Mouse (Mus musculus): ENCODE measurements around the gene Gkap1. TPM values are rescaled to one million over a fixed set of nuclear protein-coding genes. Genes with fewer than 3 reads are reported as not detected.

Gene Gkap1
- 32.0 and 34.6 TPM in 2 replicates for polyA plus RNA-seq (2015; fragmentation: Nextera tagmentation; extraction: Ambion mirVana)

- Histone ChIP-seq H3K27ac (peak within 1 kb of the TSS; percentile 89), H3K36me3 (ENCODE audit: poor library complexity, severe bottlenecking) (no peaks in the 10 kb centered on the region), H3K9ac (peak within 1 kb of the TSS; percentile 91), H3K4me3 (peak within 1 kb of the TSS; percentile 84), H3K4me2 (peak within 1 kb of the TSS; percentile 76), H3K4me1 (peaks cover 22% of the 10 kb centered on the region), H3K9me3 (replicated peaks) (no peaks in the 10 kb centered on the region), H3K27me3 (no peaks in the 10 kb centered on the region)
- no peak for ATAC-seq
- WGBS: 78% methylated on average over 8 of the region's 8 CpGs
These were observed at the start of gene Gkap1 for GRCm38 (mm10) chr13:58275599-58275998. Gene Gkap1, minus strand, starts transcription at chr13:58275699.

- no peak overlapping the region for H3K9ac ChIP-seq
- no peak for ATAC-seq
- 67% methylated on average over 2 of the region's 2 CpGs for WGBS
- no peaks in the 10 kb centered on the region for H3K27me3 ChIP-seq
- no peak overlapping the region for H3K4me2 ChIP-seq
- H3K4me3 ChIP-seq: no peak overlapping the region
- no peaks in the 10 kb centered on the region for H3K4me1 ChIP-seq
- no peaks in the 10 kb centered on the region for H3K36me3 ChIP-seq (ENCODE audit: poor library complexity, severe bottlenecking)
- H3K9me3 ChIP-seq (replicated peaks): 0 out of 2 replicates have a peak, but pooled peaks cover 4% of the 10 kb centered on the region
- no peak overlapping the region for H3K27ac ChIP-seq
These were observed 42.3 kb upstream of the Gkap1 start for GRCm38 (mm10) chr13:58317768-58318167.

DNA sequence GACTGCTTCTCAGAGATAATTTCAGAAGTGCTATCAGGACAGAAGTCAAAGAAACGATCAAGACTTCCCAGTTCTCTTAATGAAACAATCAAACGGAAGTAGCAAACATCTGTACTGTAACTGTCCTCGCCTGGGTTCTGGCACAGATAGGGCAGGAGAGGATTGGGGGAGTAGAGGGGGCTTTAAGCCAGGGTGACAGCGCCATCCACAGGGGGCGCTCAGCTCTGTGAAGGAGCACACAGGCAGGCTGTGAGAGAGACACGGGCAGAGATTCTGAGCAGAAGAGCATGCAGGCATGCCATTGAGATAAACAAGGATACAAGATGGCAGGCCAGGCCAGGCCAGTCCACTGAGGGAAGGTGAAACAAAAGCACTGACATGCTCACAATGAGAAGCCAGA is 39.5 kb upstream of the Gkap1 start:
- H3K27me3 ChIP-seq: no peaks in the 10 kb centered on the region

GRCm38 (mm10) chr13:58313758-58314157 is 38.3 kb upstream of the Gkap1 start:
- no peaks in the 10 kb centered on the region for H3K27me3 ChIP-seq
- H3K4me3 ChIP-seq: no peak overlapping the region
- ATAC-seq: no peak
- H3K4me1 ChIP-seq: no peaks in the 10 kb centered on the region
- no peak overlapping the region for H3K9ac ChIP-seq
- no peak overlapping the region for H3K4me2 ChIP-seq
- no peaks in the 10 kb centered on the region for H3K36me3 ChIP-seq (ENCODE audit: poor library complexity, severe bottlenecking)
- whole genome bisulfite sequencing: 73% methylated on average over 3 of the region's 3 CpGs
- H3K27ac ChIP-seq: no peak overlapping the region
- H3K9me3 ChIP-seq (replicated peaks): no peaks in the 10 kb centered on the region

More for the DNA sequence above, 39.5 kb upstream of the Gkap1 start:
- H3K36me3 ChIP-seq (ENCODE audit: poor library complexity, severe bottlenecking): no peaks in the 10 kb centered on the region
- H3K4me3 ChIP-seq: no peak overlapping the region
- H3K9ac ChIP-seq: no peak overlapping the region
- no peak for ATAC-seq
- no peak overlapping the region for H3K27ac ChIP-seq
- 60% methylated on average over 6 of the region's 6 CpGs for WGBS
- no peaks in the 10 kb centered on the region for H3K4me1 ChIP-seq
- no peaks in the 10 kb centered on the region for H3K9me3 ChIP-seq (replicated peaks)
- H3K4me2 ChIP-seq: no peak overlapping the region

DNA sequence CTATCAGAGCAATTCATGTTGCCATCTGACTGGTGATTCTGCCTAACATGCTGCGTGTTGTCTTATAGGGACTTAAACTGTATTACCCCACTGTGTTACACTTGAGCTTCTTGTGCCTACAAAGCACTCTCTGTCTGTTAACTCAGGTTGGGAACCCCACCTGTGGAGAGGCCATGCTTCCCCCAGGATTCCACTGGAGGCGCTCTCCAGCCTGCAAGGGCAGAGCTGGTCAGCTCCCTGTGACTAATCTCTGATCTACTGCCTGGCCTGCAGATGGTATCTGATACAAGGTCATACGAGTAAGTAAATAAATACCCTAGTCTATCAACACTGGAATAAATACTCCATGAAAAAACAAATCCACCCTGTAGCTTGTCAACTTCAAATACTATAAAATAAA is 35.9 kb upstream of the Gkap1 start:
- H3K27me3 ChIP-seq: no peaks in the 10 kb centered on the region
- 51% methylated on average over 3 of the region's 3 CpGs for WGBS
- no peak overlapping the region for H3K9ac ChIP-seq
- ATAC-seq: no peak
- no peak overlapping the region for H3K27ac ChIP-seq
- no peaks in the 10 kb centered on the region for H3K4me1 ChIP-seq
- H3K4me3 ChIP-seq: no peak overlapping the region
- H3K4me2 ChIP-seq: no peak overlapping the region
- no peaks in the 10 kb centered on the region for H3K36me3 ChIP-seq (ENCODE audit: poor library complexity, severe bottlenecking)
- no peaks in the 10 kb centered on the region for H3K9me3 ChIP-seq (replicated peaks)

- Histone ChIP-seq H3K27me3 (no peaks in the 10 kb centered on the region), H3K9me3 (replicated peaks) (no peaks in the 10 kb centered on the region), H3K36me3 (ENCODE audit: poor library complexity, severe bottlenecking) (no peaks in the 10 kb centered on the region), H3K4me2 (no peak overlapping the region), H3K4me1 (no peaks in the 10 kb centered on the region), H3K27ac (no peak overlapping the region), H3K9ac (no peak overlapping the region), H3K4me3 (no peak overlapping the region)
- 70% methylated on average over 8 of the region's 8 CpGs for WGBS
- no peak for ATAC-seq
These were observed 34.0 kb upstream of the Gkap1 start for GRCm38 (mm10) chr13:58309499-58309898.

GRCm38 (mm10) chr13:58307453-58307852 is 32.0 kb upstream of the Gkap1 start:
- no peaks in the 10 kb centered on the region for H3K9me3 ChIP-seq (replicated peaks)
- H3K9ac ChIP-seq: no peak overlapping the region
- no peak overlapping the region for H3K4me3 ChIP-seq
- H3K4me1 ChIP-seq: no peaks in the 10 kb centered on the region
- no peaks in the 10 kb centered on the region for H3K27me3 ChIP-seq
- no peaks in the 10 kb centered on the region for H3K36me3 ChIP-seq (ENCODE audit: poor library complexity, severe bottlenecking)
- WGBS: 92% methylated on average over 5 of the region's 5 CpGs
- no peak overlapping the region for H3K27ac ChIP-seq
- no peak overlapping the region for H3K4me2 ChIP-seq
- ATAC-seq: no peak

- Histone ChIP-seq H3K4me1 (no peaks in the 10 kb centered on the region), H3K9ac (no peak overlapping the region), H3K4me2 (no peak overlapping the region), H3K4me3 (no peak overlapping the region), H3K36me3 (ENCODE audit: poor library complexity, severe bottlenecking) (no peaks in the 10 kb centered on the region), H3K27me3 (no peaks in the 10 kb centered on the region), H3K9me3 (replicated peaks) (no peaks in the 10 kb centered on the region), H3K27ac (no peak overlapping the region)
- WGBS: 90% methylated on average over 2 of the region's 2 CpGs
- ATAC-seq: no peak
These were observed 29.7 kb upstream of the Gkap1 start for GRCm38 (mm10) chr13:58305230-58305629.

DNA sequence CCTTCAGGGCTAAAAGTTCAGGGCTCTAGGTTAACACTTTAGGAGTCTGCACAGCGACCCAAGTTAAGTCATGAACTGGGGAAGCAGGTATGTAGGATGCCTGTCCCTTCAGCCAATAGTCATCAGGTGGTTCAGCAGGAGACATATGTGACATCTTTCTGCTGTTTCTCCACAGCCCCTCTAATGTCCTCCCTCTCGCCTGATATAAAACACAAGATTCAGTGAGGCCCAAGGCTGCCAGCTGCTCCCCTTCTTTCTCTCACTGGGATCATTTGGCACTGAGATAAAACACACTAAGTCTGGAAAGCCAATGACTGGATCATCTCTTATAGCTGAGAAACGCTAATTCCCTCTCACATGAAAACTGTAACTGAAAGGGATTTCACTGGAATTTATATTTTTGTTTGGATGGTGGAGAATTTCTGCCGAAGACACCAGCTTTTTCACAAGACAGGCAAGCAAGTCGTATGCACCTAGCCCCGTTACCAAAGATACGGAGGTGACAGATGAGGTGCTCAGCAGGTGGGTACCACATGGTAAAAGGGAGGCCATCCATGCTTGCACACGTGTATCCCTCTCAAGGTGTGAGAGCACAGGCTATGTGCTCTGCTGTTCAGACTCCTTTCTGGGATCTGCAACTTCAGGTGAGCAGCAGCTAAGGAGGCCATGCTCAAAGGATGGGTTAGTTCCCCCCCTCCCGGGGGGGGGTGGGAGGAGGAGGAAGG is 27.1 kb upstream of the Gkap1 start:
- ATAC-seq: no peak
- WGBS: 79% methylated on average over 9 of the region's 9 CpGs

GRCm38 (mm10) chr13:58301961-58302360 is 26.5 kb upstream of the Gkap1 start:
- no peaks in the 10 kb centered on the region for H3K9me3 ChIP-seq (replicated peaks)
- H3K4me3 ChIP-seq: no peak overlapping the region
- H3K36me3 ChIP-seq (ENCODE audit: poor library complexity, severe bottlenecking): no peaks in the 10 kb centered on the region
- H3K27ac ChIP-seq: no peak overlapping the region
- no peaks in the 10 kb centered on the region for H3K4me1 ChIP-seq
- no peak for ATAC-seq
- H3K27me3 ChIP-seq: no peaks in the 10 kb centered on the region
- no peak overlapping the region for H3K4me2 ChIP-seq
- H3K9ac ChIP-seq: no peak overlapping the region
- WGBS: 98% methylated on average over 6 of the region's 6 CpGs

More for the DNA sequence above, 27.1 kb upstream of the Gkap1 start:
- H3K9ac ChIP-seq: no peak overlapping the region
- H3K9me3 ChIP-seq (replicated peaks): no peaks in the 10 kb centered on the region
- no peak overlapping the region for H3K27ac ChIP-seq
- no peak overlapping the region for H3K4me2 ChIP-seq
- no peaks in the 10 kb centered on the region for H3K27me3 ChIP-seq
- H3K36me3 ChIP-seq (ENCODE audit: poor library complexity, severe bottlenecking): no peaks in the 10 kb centered on the region
- no peak overlapping the region for H3K4me3 ChIP-seq
- no peaks in the 10 kb centered on the region for H3K4me1 ChIP-seq

DNA sequence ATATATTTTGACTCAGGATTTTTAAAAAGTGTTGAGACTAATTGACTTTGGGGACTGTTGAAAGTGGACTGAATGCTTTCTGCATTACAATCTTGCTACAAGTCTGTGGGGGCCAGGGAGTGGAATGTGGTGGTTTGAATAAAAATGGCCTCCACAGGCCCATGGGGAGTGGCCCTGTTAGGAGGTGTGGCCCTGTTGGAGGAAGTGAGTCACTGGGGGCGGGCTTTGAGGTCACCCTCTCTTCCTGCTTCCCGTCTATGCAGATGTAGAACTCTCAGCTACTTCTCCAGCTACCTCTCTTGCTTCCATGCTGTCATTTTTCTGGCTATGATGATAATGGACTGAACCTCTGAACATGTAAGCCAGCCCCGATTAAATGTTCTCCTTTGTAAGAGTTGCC is 23.3 kb upstream of the Gkap1 start:
- Histone ChIP-seq H3K4me2 (no peak overlapping the region), H3K4me1 (no peaks in the 10 kb centered on the region), H3K4me3 (no peak overlapping the region), H3K27me3 (no peaks in the 10 kb centered on the region), H3K9me3 (replicated peaks) (no peaks in the 10 kb centered on the region), H3K36me3 (ENCODE audit: poor library complexity, severe bottlenecking) (no peaks in the 10 kb centered on the region), H3K27ac (no peak overlapping the region), H3K9ac (no peak overlapping the region)
- WGBS: 84% methylated on average over 3 of the region's 3 CpGs
- ATAC-seq: no peak

GRCm38 (mm10) chr13:58295582-58295981 is 20.1 kb upstream of the Gkap1 start:
- 83% methylated on average over 3 of the region's 3 CpGs for WGBS

DNA sequence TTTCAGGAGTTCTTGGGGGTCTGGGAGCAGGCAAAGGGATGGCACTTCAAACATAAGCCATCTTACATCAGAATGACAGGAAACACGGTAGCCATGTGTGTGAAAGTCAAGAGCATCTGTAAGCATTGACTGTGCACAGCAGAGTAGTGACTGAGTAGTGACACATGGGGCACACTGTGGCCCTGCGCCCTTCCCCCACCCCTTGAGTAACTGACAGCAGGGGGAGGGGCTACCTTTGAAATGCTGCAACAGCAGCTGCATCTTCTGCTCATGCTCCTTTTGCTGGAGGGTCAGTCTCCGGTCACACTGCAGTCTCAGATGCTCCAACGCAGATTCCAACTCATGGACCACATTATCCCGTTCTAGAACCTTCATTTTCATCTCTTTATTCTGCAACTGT is 17.3 kb upstream of the Gkap1 start:
- Histone ChIP-seq H3K4me2 (no peak overlapping the region), H3K4me1 (peaks cover 7% of the 10 kb centered on the region), H3K4me3 (no peak overlapping the region), H3K27me3 (no peaks in the 10 kb centered on the region), H3K36me3 (ENCODE audit: poor library complexity, severe bottlenecking) (no peaks in the 10 kb centered on the region), H3K9me3 (replicated peaks) (no peaks in the 10 kb centered on the region), H3K9ac (no peak overlapping the region), H3K27ac (no peak overlapping the region)
- no peak for ATAC-seq
- WGBS: 22% methylated on average over 5 of the region's 5 CpGs

More at GRCm38 (mm10) chr13:58295582-58295981, 20.1 kb upstream of the Gkap1 start:
- no peak for ATAC-seq
- Histone ChIP-seq H3K27me3 (no peaks in the 10 kb centered on the region), H3K4me3 (no peak overlapping the region), H3K4me2 (no peak overlapping the region), H3K4me1 (peaks cover 7% of the 10 kb centered on the region), H3K27ac (no peak overlapping the region), H3K9ac (no peak overlapping the region), H3K36me3 (ENCODE audit: poor library complexity, severe bottlenecking) (no peaks in the 10 kb centered on the region), H3K9me3 (replicated peaks) (no peaks in the 10 kb centered on the region)
